Mouse (Mus musculus) lung, adult 2 months (tissue): ENCODE data around the gene Alkbh7. TPM values are rescaled to one million over a fixed set of nuclear protein-coding genes. Genes with fewer than 3 reads are reported as not detected.

Experiments
- DNase-seq: peaks from one replicate; pipeline ENCODE4 v3.0.0; 2022
- H3K4me1 ChIP-seq: fragments of 200-500 bp; 2 replicates; pipeline ENCODE4 v1.6.1; 2011; ENCODE audit warnings: low read length; ENCODE audit not compliant: control insufficient read depth, insufficient read depth
- H3K4me3 ChIP-seq: fragments of 200-500 bp; replicated peaks from 2 replicates; pipeline ENCODE3; 2011; ENCODE audit warnings: low read depth, mild to moderate bottlenecking, control low read depth, low read length; ENCODE audit errors: extremely low read depth
- CTCF ChIP-seq: fragments of 200-500 bp; IDR thresholded peaks from 2 replicates; pipeline ENCODE4 v1.5.1; 2011; ENCODE audit warnings: mild to moderate bottlenecking, low read length, control low read depth; ENCODE audit not compliant: insufficient read depth
- POLR2A ChIP-seq: fragments of 200-500 bp; IDR thresholded peaks from 2 replicates; pipeline ENCODE4 v1.6.1; 2011; ENCODE audit warnings: low read depth, mild to moderate bottlenecking, control low read depth, low read length, borderline replicate concordance; ENCODE audit errors: extremely low read depth
- WGBS: fragments of 180-500 bp; shearing (Covaris S2); methylation state at CpG from one replicate; pipeline ENCODE4 v1.1.7; 2018; 5-methylcytosine and 5-hydroxymethylcytosine counted together
- polyA plus RNA-seq: library from polyadenylated mRNA; depleted of rRNA; stranded (reverse); fragments of >200 nt; gene quantifications from 2 replicates; pipeline ENCODE4 v1.2.3, GENCODE M21; 2012

Alkbh7 gene
- polyA plus RNA-seq, 1 experiment: 24.1 TPM

GRCm38 (mm10) chr17:56970081-56970480 lies 27.1 kb upstream of the Alkbh7 start:
- no peaks in the 10 kb centered on the region for H3K4me1 ChIP-seq
- no peak for DNase-seq
- TF ChIP-seq POLR2A: no peak
- TF ChIP-seq CTCF: no peak
- WGBS: 61% methylated on average over 5 of the region's 5 CpGs
- H3K4me3 ChIP-seq: no peak overlapping the region

GRCm38 (mm10) chr17:56973956-56974707 lies 23.0 kb upstream of the Alkbh7 start:
- H3K4me1 ChIP-seq: no peaks in the 10 kb centered on the region
- WGBS: 63% methylated on average over 13 of the region's 14 CpGs
- H3K4me3 ChIP-seq: no peak overlapping the region
- no peak for TF ChIP-seq POLR2A
- TF ChIP-seq CTCF: no peak
- DNase-seq: no peak

- no peak overlapping the region for H3K4me3 ChIP-seq
- DNase-seq: no peak
- WGBS: 63% methylated on average over 5 of the region's 5 CpGs
- TF ChIP-seq CTCF (no peak), POLR2A (no peak)
- no peaks in the 10 kb centered on the region for H3K4me1 ChIP-seq
These were observed 22.4 kb upstream of the Alkbh7 start for GRCm38 (mm10) chr17:56974708-56975240.

- H3K4me1 ChIP-seq: no peaks in the 10 kb centered on the region
- WGBS: 66% methylated on average over 3 of the region's 3 CpGs
- TF ChIP-seq CTCF: no peak
- H3K4me3 ChIP-seq: no peak overlapping the region
- no peak for DNase-seq
These were observed 21.7 kb upstream of the Alkbh7 start for GRCm38 (mm10) chr17:56975391-56975790.

GRCm38 (mm10) chr17:56976531-56977390 lies 20.4 kb upstream of the Alkbh7 start:
- 66% methylated on average over 8 of the region's 8 CpGs for WGBS
- TF ChIP-seq CTCF (no peak), POLR2A (no peak)
- Histone ChIP-seq H3K4me3 (no peak overlapping the region), H3K4me1 (no peaks in the 10 kb centered on the region)
- DNase-seq: no peak

- TF ChIP-seq POLR2A: no peak
- TF ChIP-seq CTCF: no peak
- DNase-seq: no peak
- WGBS: 63% methylated on average over 4 of the region's 8 CpGs
- Histone ChIP-seq H3K4me1 (no peaks in the 10 kb centered on the region), H3K4me3 (no peak overlapping the region)
These were observed 17.6 kb upstream of the Alkbh7 start for GRCm38 (mm10) chr17:56979524-56979923.

- TF ChIP-seq POLR2A: no peak
- no peak for TF ChIP-seq CTCF
- no peak overlapping the region for H3K4me3 ChIP-seq
These were observed 16.1 kb upstream of the Alkbh7 start for GRCm38 (mm10) chr17:56981049-56981448.

GRCm38 (mm10) chr17:56982013-56982412 lies 15.1 kb upstream of the Alkbh7 start, which contains the start of gene Acer1:
Gene Acer1 (minus strand): TSS chr17:56982126.
- Histone ChIP-seq H3K4me3 (no peak within 1 kb of the TSS), H3K4me1 (no peaks in the 10 kb centered on the region)
- no peak for DNase-seq
- TF ChIP-seq POLR2A (no peak), CTCF (no peak)
- 78% methylated on average over 5 of the region's 5 CpGs for WGBS

More at GRCm38 (mm10) chr17:56981049-56981448, 16.1 kb upstream of the Alkbh7 start:
- no peak for DNase-seq
- H3K4me1 ChIP-seq: no peaks in the 10 kb centered on the region
- 67% methylated on average over 7 of the region's 7 CpGs for WGBS

- Histone ChIP-seq H3K4me3 (no peak overlapping the region), H3K4me1 (no peaks in the 10 kb centered on the region)
- TF ChIP-seq CTCF (no peak), POLR2A (no peak)
- 76% methylated on average over 9 of the region's 9 CpGs for WGBS
- DNase-seq: no peak
These were observed 12.3 kb upstream of the Alkbh7 start for GRCm38 (mm10) chr17:56984886-56985285.
